Mouse (Mus musculus) cerebellum, postnatal 4 days (tissue): ENCODE measurements around the gene Ubr3.

Experiments
- DNase-seq, 2 experiments: peaks; one replicate each; pipeline ENCODE4 v3.0.0; 2022; ENCODE audit warnings: low spot score in 2 of 2, mixed read lengths in 1 of 2

Gene Ubr3

GRCm38 (mm10) chr2:70031472-70031871 lies 134.4 kb downstream of the Ubr3 start:
- no peak for DNase-seq

DNA sequence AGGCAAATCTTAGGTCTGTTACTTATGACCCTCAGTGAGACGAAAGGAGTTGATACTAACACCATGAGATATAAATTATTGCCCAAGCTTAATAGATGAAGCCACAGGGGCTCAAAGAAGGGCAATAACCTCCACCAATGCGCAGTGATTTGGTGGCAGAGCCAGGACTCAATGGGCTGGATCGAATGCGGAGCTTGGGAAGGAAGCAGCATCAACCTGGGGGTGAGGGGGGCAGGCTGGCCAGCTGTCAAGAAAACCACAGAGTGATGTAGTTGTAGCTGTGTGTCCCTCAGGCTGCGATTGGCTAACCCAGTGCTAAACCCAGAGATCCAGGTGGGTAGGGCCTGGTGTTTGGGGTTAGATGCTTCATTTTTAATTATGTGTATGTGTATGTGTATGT lies 137.8 kb downstream of the Ubr3 start:
- no peak for DNase-seq

DNA sequence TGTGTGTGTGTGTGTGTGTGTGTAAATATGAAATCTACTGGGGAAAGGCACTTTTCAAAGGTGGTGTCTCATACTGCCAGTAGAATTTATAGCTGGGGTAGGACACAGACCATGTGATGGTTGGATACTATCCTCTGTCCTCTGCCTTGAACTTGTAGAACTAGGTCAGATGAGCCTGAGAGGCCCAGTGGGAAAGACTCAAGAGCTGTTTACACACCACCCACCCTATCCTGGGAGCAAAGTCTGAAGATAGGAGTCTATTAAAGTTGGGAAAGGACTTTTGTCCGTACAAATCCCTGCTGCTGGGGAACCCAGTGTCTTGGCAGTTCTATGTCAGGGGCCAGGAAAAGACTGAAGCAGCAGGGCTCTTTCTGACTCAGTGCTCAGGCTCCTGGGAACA lies 138.3 kb downstream of the Ubr3 start:
- DNase-seq = no peak

- no peak for DNase-seq
Measured at GRCm38 (mm10) chr2:70037221-70037620, 140.2 kb downstream of the Ubr3 start.

- no peak for DNase-seq
Measured at GRCm38 (mm10) chr2:70038752-70039151, 141.7 kb downstream of the Ubr3 start, which contains the start of gene Myo3b. Gene Myo3b (plus strand): TSS chr2:70039126.

DNA sequence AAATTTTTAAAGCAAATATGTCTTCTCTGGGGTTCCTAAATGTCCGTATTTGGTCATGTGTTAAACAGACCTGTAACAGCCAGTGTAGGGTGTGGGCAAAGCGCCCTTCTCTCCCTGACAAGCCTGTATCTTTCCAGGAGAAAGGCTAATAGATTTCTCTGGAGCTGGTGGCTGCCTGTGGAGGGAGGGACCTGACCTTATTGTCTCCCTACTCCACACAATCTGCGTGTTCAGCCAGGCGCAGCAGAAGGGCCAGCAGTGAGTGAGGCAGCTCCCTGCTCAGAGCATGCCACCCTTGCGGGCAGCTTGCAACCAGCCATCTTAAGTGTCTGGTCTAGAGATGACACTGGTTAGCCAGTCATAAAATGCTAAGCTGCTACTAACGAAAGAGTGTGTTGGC lies 147.4 kb downstream of the Ubr3 start:
- no peak for DNase-seq

DNA sequence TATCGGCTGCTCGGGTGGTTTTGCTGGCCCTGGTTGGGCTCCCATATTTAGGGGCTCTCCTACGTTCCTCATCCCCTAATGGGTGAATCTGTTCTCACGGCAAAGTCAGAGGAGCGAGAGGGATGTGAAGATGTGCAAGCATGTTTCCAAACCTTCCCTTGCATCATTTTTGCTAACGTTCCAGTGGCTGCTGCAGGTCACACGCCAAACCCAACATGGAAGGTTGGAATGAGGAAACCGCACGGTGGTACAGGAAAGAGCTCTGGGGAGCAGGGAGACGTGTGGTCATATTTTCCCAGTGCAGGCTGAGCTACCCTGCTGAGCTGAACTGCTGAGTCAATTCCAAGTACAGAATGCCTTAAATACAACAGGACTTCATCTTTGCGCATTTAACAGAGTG lies 150.8 kb downstream of the Ubr3 start:
- no peak for DNase-seq

DNA sequence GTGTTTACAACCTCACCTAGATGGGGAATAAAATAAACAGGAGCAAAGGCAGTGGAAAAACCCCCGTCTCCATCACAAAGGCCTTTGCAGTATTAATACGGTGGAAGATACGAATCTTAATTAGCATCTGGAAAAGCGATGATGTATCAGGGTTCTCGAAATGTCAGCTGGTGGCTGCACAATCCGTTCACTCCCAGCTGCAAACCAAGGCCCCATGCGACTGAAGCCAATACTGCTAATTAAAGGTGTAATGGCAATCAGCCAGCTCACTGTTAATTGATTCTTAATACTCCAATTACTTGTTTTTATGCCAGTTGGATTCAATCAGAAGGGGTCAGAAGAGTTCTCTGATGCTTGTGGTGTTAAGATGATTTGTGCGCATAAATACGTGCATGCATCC lies 156.8 kb downstream of the Ubr3 start:
- no peak for DNase-seq

DNA sequence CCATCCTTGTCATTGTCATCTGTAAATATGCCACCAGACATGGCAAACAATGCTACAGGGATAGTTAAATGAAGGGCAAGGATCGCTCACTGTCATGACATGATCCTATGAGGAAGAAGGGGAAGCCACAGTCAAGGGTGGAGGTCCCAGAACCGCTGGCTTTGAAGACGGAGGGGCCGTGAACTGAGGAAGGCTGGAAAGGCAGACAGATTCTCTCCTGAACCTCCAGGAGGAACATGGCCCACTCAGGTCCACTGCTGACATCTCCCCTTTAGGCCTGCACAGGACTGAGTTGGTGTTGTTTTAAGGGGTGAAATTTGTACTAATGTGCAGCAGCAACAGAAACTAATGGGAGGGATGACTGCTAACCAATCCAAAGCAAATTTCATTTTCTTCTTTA lies 161.2 kb downstream of the Ubr3 start:
- no peak for DNase-seq

- DNase-seq = no peak
Measured at GRCm38 (mm10) chr2:70060359-70061345, 163.6 kb downstream of the Ubr3 start.

DNA sequence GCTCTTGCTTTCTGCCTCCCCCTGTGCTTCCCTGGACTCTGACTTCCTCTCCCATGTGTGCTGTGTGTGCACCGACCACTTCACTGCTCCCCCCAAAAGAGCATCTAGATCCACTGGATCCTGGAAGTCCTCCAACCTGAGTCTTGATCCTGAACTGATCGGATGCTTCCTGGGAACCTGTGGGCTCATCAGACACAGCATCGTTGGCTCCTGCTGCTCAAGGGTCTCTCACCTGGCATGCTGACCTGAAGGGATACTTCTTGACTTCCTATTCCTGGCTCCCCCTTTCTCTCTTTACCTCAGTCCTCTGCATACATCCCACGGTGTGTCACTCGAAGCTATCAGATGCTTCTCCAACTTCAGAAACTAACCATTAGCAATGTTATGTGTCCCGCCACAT lies 168.1 kb downstream of the Ubr3 start:
- no peak for DNase-seq

- DNase-seq = no peak
Measured at GRCm38 (mm10) chr2:70065729-70066300, 168.8 kb downstream of the Ubr3 start.

GRCm38 (mm10) chr2:70066338-70067022 lies 169.4 kb downstream of the Ubr3 start:
- no peak for DNase-seq

DNA sequence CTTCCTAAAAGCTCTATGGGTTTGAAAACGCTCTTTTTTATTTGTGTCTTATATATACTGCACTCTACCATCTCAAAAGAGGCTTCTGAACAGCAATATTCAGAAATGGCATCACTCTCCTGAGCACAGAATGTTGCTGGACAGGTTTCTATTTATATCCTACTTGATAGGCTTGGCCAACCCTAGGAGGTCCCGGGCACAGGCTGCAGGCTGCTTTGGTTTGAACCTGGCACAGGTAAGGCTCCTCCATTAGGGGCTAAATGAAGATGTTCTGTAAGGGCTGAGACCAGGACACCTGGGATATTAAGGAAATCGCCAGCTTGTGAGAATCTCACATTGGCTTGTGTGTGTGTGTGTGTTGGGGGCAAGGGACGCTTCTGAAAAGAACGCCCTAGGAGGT lies 172.8 kb downstream of the Ubr3 start:
- no peak for DNase-seq
